Mouse (Mus musculus): ENCODE data around the gene Ctnna3. TPM values are rescaled to one million over a fixed set of nuclear protein-coding genes. Genes with fewer than 3 reads are reported as not detected.
A peak's percentile ranks its signal among the peaks of the same experiment; 100 is the strongest.

The Ctnna3 gene
- total RNA-seq, 4 experiments from 2014 or later = 52.0 to 66.8 (median 54.9) TPM

- no peak for DNase-seq (ENCODE audit: low spot score)
These were observed 479.0 kb downstream of the Ctnna3 start for GRCm38 (mm10) chr10:63908878-63909277.

- no peak for DNase-seq (ENCODE audit: low spot score)
These were observed 497.4 kb downstream of the Ctnna3 start, which contains the start of gene Gm10118 for GRCm38 (mm10) chr10:63927334-63927733. Gene Gm10118 (minus strand): TSS chr10:63927434.

GRCm38 (mm10) chr10:63933946-63934345 is 504.0 kb downstream of the Ctnna3 start:
- no peak for DNase-seq (ENCODE audit: low spot score)

- no peak for DNase-seq (ENCODE audit: low spot score)
These were observed 515.6 kb downstream of the Ctnna3 start for GRCm38 (mm10) chr10:63945534-63945933.

GRCm38 (mm10) chr10:63947266-63947665 is 517.4 kb downstream of the Ctnna3 start:
- DNase-seq (ENCODE audit: low spot score) = no peak

- peak; percentile 34 for DNase-seq (ENCODE audit: low spot score)
These were observed 521.0 kb downstream of the Ctnna3 start for GRCm38 (mm10) chr10:63950867-63951266.

GRCm38 (mm10) chr10:63951481-63951880 is 521.6 kb downstream of the Ctnna3 start:
- no peak for DNase-seq (ENCODE audit: low spot score)

- peak; percentile 63 for DNase-seq (ENCODE audit: low spot score)
These were observed 524.5 kb downstream of the Ctnna3 start for GRCm38 (mm10) chr10:63954308-63954930.

- no peak for DNase-seq (ENCODE audit: low spot score)
These were observed 542.4 kb downstream of the Ctnna3 start for GRCm38 (mm10) chr10:63972300-63972699.

GRCm38 (mm10) chr10:63978101-63978500 is 548.2 kb downstream of the Ctnna3 start:
- DNase-seq (ENCODE audit: low spot score) = no peak

GRCm38 (mm10) chr10:63978535-63978934 is 548.6 kb downstream of the Ctnna3 start:
- no peak for DNase-seq (ENCODE audit: low spot score)

- DNase-seq (ENCODE audit: low spot score) = no peak
These were observed 549.1 kb downstream of the Ctnna3 start for GRCm38 (mm10) chr10:63978969-63979368.

GRCm38 (mm10) chr10:63979410-63979809 is 549.5 kb downstream of the Ctnna3 start:
- DNase-seq (ENCODE audit: low spot score) = no peak

GRCm38 (mm10) chr10:63985576-63985975 is 555.7 kb downstream of the Ctnna3 start:
- DNase-seq (ENCODE audit: low spot score) = no peak

GRCm38 (mm10) chr10:63994251-63994650 is 564.4 kb downstream of the Ctnna3 start:
- no peak for DNase-seq (ENCODE audit: low spot score)

- no peak for DNase-seq (ENCODE audit: low spot score)
These were observed 571.6 kb downstream of the Ctnna3 start for GRCm38 (mm10) chr10:64001531-64001930.

- no peak for DNase-seq (ENCODE audit: low spot score)
These were observed 572.1 kb downstream of the Ctnna3 start for GRCm38 (mm10) chr10:64001996-64002395.

GRCm38 (mm10) chr10:64020347-64020746 is 590.4 kb downstream of the Ctnna3 start:
- no peak for DNase-seq (ENCODE audit: low spot score)

- no peak for DNase-seq (ENCODE audit: low spot score)
These were observed 593.4 kb downstream of the Ctnna3 start for GRCm38 (mm10) chr10:64023340-64023739.

GRCm38 (mm10) chr10:64030901-64031300 is 601.0 kb downstream of the Ctnna3 start:
- DNase-seq (ENCODE audit: low spot score) = no peak

- peak; percentile 28 for DNase-seq (ENCODE audit: low spot score)
These were observed 610.0 kb downstream of the Ctnna3 start for GRCm38 (mm10) chr10:64039760-64040535.

- no peak for DNase-seq (ENCODE audit: low spot score)
These were observed 611.3 kb downstream of the Ctnna3 start for GRCm38 (mm10) chr10:64041218-64041617.

GRCm38 (mm10) chr10:64041892-64042291 is 612.0 kb downstream of the Ctnna3 start:
- no peak for DNase-seq (ENCODE audit: low spot score)
